Mouse (Mus musculus) stomach, embryonic 14.5 days (tissue): ENCODE data around the gene Ccdc150. TPM values are rescaled to one million over a fixed set of nuclear protein-coding genes. Genes with fewer than 3 reads are reported as not detected.

Experiments
- ATAC-seq: fragments of 200-750 bp; cut with Nextera tagmentation; 2 replicates; pipeline ENCODE4 v1.8.0; 2017; ENCODE audit warnings: low read depth, moderate TSS enrichment; ENCODE audit not compliant: insufficient number of reproducible peaks, insufficient read depth, low FRiP score
- H3K27ac ChIP-seq: fragments of 300-500 bp; sonication (generic); 2 replicates; pipeline ENCODE4 v1.5.1; 2014; ENCODE audit warnings: mild to moderate bottlenecking, low read length, moderate library complexity, mixed read lengths
- H3K27me3 ChIP-seq: fragments of 300-500 bp; sonication (generic); 2 replicates; pipeline ENCODE4 v1.6.1; 2014; ENCODE audit warnings: low read length, control low read depth, mixed read lengths; ENCODE audit not compliant: control insufficient read depth, insufficient read depth
- H3K36me3 ChIP-seq: fragments of 300-500 bp; sonication (generic); 2 replicates; pipeline ENCODE4 v1.6.1; 2014; ENCODE audit warnings: mild to moderate bottlenecking, control low read depth, low read length, moderate library complexity, mixed read lengths; ENCODE audit not compliant: control insufficient read depth, insufficient read depth
- H3K4me1 ChIP-seq: fragments of 300-500 bp; sonication (generic); 2 replicates; pipeline ENCODE4 v1.6.1; 2014; ENCODE audit warnings: low read length, control low read depth, mixed read lengths; ENCODE audit not compliant: control insufficient read depth, insufficient read depth
- H3K4me2 ChIP-seq: fragments of 300-500 bp; sonication (generic); replicated peaks from 2 replicates; pipeline ENCODE4 v1.6.1; 2014; ENCODE audit warnings: low read depth, low read length, control low read depth
- H3K4me3 ChIP-seq: fragments of 300-500 bp; sonication (generic); 2 replicates; pipeline ENCODE4 v1.5.1; 2014; ENCODE audit warnings: low read depth, low read length, control low read depth
- H3K9ac ChIP-seq: fragments of 300-500 bp; sonication (generic); replicated peaks from 2 replicates; pipeline ENCODE4 v1.6.1; 2014; ENCODE audit warnings: low read depth, mild to moderate bottlenecking, control low read depth, low read length, moderate library complexity, mixed read lengths
- H3K9me3 ChIP-seq: fragments of 300-500 bp; sonication (generic); 2 replicates; pipeline ENCODE4 v1.6.1; 2016; ENCODE audit warnings: low read depth, low read length, control low read depth; ENCODE audit not compliant: control insufficient read depth
- polyA plus RNA-seq: library from polyadenylated mRNA; unstranded; fragments of >200 nt; fragmentation: Nextera tagmentation; extraction: Ambion mirVana; gene quantifications from 2 replicates; pipeline ENCODE4 v1.2.1, GENCODE M21; 2014

Gene Ccdc150
- polyA plus RNA-seq, 1 experiment from 2014 or later = 0.55 TPM

DNA sequence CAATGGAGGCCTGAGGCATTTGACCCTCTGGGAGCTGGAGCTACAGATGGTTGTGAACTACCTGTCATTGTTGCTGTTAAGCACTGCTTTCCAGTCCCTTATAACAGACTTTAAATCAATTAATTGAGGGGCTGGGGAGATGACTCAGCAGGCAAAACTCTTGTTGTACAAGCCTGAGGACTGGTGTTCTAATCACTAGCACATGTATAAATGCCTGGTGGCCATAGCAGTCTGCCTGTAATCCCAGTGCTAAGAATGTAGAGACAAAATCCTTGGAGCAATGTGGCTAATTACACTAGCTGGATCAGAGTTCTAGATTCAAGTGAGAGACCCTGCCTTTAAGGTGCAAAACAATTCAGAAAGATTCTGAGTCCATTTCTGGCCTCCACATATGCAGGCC, 152.3 kb downstream of the Ccdc150 start:
- Histone ChIP-seq H3K36me3 (peaks cover 30% of the 10 kb centered on the region), H3K4me3 (no peak overlapping the region), H3K27me3 (no peaks in the 10 kb centered on the region), H3K27ac (no peak overlapping the region), H3K4me2 (no peak overlapping the region), H3K9me3 (no peaks in the 10 kb centered on the region), H3K9ac (no peak overlapping the region), H3K4me1 (no peaks in the 10 kb centered on the region)
- ATAC-seq = no peak

Other genes starting within 250 kb of the Ccdc150 start
- gene Hecw2, start 55.5 kb upstream of the Ccdc150 start, polyA plus RNA-seq = 2.5 and 2.9 TPM in 2 replicates
- 26.8 and 27.5 TPM in 2 replicates for gene Gtf3c3, start 188.3 kb downstream of the Ccdc150 start, polyA plus RNA-seq